Mouse (Mus musculus) heart, adult 2 months (tissue): ENCODE results near the gene Plscr4.

Source experiments
- CTCF ChIP-seq: fragments of 200-600 bp; IDR thresholded peaks from 2 replicates; pipeline ENCODE4 v1.8.1; 2022; ENCODE audit warnings: antibody characterized with exemption, mild to moderate bottlenecking, moderate library complexity
- POLR2A ChIP-seq: fragments of 200-500 bp; IDR thresholded peaks from 2 replicates; pipeline ENCODE4 v1.6.1; 2011; ENCODE audit warnings: mild to moderate bottlenecking, low read depth, low read length, control low read depth; ENCODE audit not compliant: insufficient read depth

GRCm38 (mm10) chr9:92511696-92512095, 54.5 kb downstream of the Plscr4 start:
- TF ChIP-seq CTCF (no peak), POLR2A (no peak)
